Mouse (Mus musculus): ENCODE results near the gene Tmem170b. TPM values are rescaled to one million over a fixed set of nuclear protein-coding genes. Genes with fewer than 3 reads are reported as not detected.
"Not testable (repeated sequence)": the region's sequence is repeated elsewhere in the genome, so short reads cannot be mapped to it uniquely, and the experiment has no call there.

Gene Tmem170b
- polyA plus RNA-seq, 1 experiment: 5.6 TPM

DNA sequence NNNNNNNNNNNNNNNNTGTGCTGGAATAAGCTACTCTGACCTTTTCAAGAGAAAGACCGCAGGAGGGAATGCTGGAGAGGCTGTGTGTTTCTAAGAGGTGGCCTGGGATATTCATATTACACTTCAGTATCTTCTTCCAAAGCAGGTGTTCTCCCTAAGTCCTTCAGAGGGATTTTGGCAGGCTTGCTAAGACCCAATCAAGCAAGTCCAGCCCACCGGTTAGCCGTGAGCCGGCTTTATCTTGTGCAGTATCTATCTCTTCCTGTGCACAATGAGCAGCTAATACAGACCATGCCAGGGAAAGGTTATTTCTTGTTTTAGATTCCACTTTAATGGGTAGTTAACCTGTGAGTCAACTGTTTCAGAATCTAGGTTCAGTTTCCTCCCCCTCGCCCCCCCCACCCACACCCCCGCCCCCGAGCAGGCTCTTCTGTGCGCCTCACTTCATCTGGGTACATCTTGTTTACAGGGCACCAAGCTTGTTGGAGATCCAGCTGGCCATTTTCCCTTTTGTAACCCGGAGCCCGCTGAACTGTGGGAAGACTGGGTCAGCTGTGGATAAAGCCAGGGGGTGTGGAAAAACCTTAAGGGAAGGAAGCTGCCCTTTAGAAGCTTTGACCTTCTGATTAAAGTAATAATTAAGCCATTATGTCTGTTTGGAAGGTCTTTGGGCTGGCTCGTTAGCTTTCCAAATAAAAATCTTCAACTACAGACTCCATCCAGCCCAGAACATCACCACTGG, 54.5 kb downstream of the Tmem170b start:
- Histone ChIP-seq H3K4me1 (ENCODE audit: control insufficient read depth, insufficient read depth, low read length) (peaks cover 6% of the 10 kb centered on the region), H3K4me3 (ENCODE audit: insufficient read depth, low read length) (no peak overlapping the region), H3K27ac (ENCODE audit: insufficient read depth, low read length) (no peak overlapping the region)
- no peak for TF ChIP-seq CTCF (IDR thresholded peaks at IDR 0.05; ENCODE audit: borderline replicate concordance, insufficient read depth, low read length)

DNA sequence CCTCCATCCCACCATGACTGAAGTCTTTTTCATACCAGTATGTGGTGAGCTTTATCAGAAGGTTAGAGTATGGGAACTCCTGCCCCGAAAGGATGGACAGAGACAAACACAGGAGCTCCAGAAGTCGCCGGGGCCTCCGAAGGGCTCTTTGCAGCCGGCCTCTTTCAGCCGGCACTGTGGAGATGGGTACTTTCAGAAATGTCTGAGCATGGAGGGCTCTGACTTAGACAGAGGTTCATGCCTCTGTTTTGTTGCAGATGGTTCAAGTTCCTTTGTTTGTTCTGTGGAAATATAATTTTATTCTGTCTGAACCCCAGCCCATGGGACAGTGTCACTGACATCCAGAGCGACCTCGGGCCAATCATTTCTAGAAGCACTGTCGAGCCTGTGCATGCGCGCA, 55.4 kb downstream of the Tmem170b start:
- H3K27ac ChIP-seq (ENCODE audit: insufficient read depth, low read length): no peak overlapping the region
- TF ChIP-seq POLR2A (IDR thresholded peaks at IDR 0.05; ENCODE audit: low read depth, low read length): no peak
- TF ChIP-seq CTCF (IDR thresholded peaks at IDR 0.05; ENCODE audit: borderline replicate concordance, insufficient read depth, low read length): no peak
- H3K4me1 ChIP-seq (ENCODE audit: control insufficient read depth, insufficient read depth, low read length): peaks cover 6% of the 10 kb centered on the region
- no peak overlapping the region for H3K4me3 ChIP-seq (ENCODE audit: insufficient read depth, low read length)

DNA sequence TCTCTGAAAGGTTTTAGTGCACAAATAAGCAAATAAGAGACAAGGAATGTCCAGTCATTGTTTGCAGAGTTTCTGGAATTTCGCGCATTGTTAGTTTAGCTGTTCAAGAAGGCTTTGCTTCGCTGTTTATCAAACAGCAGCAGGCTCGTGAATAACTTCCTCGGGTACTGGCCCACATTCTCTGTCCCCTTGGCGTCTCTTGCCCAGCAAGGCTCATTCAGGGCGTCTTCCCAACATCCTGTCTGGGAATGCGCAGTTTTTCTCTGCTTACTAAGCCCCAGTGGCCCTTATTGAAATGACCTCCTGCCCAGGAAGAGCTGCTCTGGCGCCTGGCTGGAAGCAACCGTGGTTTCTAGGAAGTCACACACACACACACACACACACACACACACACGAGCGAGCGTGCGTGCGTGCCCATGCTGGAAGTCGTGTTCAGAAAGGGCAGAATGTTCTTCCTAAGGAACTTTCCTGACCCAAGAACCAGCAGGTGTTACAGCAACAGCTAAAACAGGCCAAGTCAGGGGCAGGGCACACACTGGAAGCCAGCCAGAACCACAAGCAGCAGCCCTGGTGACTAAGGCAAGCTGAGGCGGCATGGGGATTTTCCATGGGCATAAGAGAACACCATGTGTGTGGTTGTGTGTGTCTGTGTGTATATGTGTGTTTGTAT, 56.8 kb downstream of the Tmem170b start:
- no peak for TF ChIP-seq CTCF (IDR thresholded peaks at IDR 0.05; ENCODE audit: borderline replicate concordance, insufficient read depth, low read length)
- no peak for TF ChIP-seq POLR2A (IDR thresholded peaks at IDR 0.05; ENCODE audit: low read depth, low read length)
- H3K4me3 ChIP-seq (ENCODE audit: insufficient read depth, low read length): no peak overlapping the region
- peaks cover 6% of the 10 kb centered on the region for H3K4me1 ChIP-seq (ENCODE audit: control insufficient read depth, insufficient read depth, low read length)
- peak overlapping the region; percentile 15; the same call in 1 of the 2 replicates for H3K27ac ChIP-seq (ENCODE audit: insufficient read depth, low read length)

DNA sequence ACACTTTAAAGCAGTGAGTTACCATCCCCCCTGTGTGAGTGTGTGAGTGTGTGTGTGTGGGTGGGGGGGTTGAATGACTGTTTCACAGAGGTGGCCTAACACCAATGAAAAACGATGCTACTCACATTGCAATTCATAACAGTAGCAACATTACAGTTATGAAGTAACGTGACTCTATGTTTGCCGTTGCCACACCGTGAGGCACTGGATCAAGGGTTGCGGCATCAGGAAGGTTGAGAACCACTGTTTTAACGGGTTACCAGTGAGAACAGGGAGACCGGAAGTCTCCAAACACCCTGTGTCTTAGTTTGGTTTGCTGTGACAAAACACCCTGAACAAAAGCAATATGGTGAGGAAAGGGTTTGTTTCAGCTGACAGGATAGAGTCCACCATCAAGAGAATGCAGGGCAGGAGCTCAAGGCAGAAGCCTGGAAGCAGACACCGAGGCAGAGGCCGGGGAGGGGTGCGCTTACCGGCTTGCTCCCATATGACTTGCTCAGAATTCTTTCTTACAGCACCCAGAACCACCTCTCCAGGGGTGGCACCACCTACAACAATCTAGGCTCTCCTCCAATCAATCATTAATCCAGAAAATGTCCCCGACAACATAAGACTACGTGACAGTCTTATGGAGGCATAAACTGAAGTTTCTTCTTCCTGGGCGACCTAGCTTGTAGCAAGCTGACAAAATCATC, 57.9 kb downstream of the Tmem170b start:
- Histone ChIP-seq H3K4me1 (ENCODE audit: control insufficient read depth, insufficient read depth, low read length) (peaks cover 6% of the 10 kb centered on the region), H3K4me3 (ENCODE audit: insufficient read depth, low read length) (no peak overlapping the region), H3K27ac (ENCODE audit: insufficient read depth, low read length) (no peak overlapping the region)
- no peak for TF ChIP-seq POLR2A (IDR thresholded peaks at IDR 0.05; ENCODE audit: low read depth, low read length)

DNA sequence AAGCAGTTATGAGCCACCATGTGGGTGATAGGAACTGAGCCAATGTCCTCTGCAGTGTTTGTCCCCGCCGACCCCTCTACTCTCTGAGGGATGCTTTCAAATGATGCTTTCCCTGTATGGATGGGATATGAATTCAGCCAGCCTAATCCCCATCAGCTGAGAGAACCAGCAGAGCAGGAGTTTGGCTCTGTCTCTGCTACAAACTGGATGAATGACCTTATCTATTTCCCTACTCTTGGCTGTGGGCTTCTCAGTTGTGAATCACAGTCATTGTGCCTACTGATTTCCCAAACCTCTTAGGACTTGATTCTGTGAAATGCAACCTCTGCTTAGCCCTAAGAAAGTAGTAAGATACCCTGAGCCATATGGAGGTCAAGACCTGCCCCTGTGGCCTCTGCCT, 64.2 kb downstream of the Tmem170b start:
- Histone ChIP-seq H3K4me3 (ENCODE audit: insufficient read depth, low read length) (no peak overlapping the region), H3K4me1 (ENCODE audit: control insufficient read depth, insufficient read depth, low read length) (peaks cover 8% of the 10 kb centered on the region), H3K27ac (ENCODE audit: insufficient read depth, low read length) (no peak overlapping the region)
- no peak for TF ChIP-seq CTCF (IDR thresholded peaks at IDR 0.05; ENCODE audit: borderline replicate concordance, insufficient read depth, low read length)
- TF ChIP-seq POLR2A (IDR thresholded peaks at IDR 0.05; ENCODE audit: low read depth, low read length): no peak

DNA sequence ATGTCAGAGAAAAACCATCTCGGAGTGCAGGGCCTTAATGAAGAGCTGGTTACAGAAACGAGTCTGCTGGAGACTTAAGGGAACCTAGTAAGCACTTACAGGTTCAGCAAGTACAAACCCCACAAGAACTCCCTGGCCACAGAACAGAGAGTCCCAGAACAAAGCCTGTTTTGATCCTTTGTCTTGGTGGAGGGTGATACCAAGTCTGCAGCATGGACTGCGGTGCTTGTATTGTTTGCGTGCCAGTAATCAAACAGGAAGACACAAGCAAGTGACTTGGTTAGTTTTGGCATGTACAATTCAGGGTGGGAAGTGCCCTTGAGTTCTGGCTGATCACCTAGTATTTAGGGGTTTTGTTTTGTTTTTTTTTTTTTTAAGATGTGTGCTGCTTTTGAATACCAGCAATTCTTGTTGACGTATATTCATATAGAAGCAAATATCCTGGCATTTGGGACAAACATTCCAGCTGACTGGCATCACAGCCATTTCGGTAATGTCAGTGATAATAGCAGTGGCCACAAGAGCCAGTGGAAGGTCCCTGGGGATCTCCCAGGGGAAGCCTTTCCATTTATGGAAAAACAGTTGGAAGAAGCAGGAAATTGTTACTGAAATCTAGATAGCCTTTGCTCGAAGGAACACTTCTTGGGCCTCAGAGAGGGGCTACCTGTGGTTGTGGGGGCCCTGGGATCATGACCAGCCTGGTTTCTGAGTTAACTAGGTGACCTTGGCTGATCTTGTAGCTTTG, 64.9 kb downstream of the Tmem170b start:
- Histone ChIP-seq H3K4me1 (ENCODE audit: control insufficient read depth, insufficient read depth, low read length) (peaks cover 8% of the 10 kb centered on the region), H3K27ac (ENCODE audit: insufficient read depth, low read length) (peak overlapping the region; percentile 34; the same call in 1 of the 2 replicates), H3K4me3 (ENCODE audit: insufficient read depth, low read length) (no peak overlapping the region)
- no peak for TF ChIP-seq POLR2A (IDR thresholded peaks at IDR 0.05; ENCODE audit: low read depth, low read length)
- no peak for TF ChIP-seq CTCF (IDR thresholded peaks at IDR 0.05; ENCODE audit: borderline replicate concordance, insufficient read depth, low read length)

DNA sequence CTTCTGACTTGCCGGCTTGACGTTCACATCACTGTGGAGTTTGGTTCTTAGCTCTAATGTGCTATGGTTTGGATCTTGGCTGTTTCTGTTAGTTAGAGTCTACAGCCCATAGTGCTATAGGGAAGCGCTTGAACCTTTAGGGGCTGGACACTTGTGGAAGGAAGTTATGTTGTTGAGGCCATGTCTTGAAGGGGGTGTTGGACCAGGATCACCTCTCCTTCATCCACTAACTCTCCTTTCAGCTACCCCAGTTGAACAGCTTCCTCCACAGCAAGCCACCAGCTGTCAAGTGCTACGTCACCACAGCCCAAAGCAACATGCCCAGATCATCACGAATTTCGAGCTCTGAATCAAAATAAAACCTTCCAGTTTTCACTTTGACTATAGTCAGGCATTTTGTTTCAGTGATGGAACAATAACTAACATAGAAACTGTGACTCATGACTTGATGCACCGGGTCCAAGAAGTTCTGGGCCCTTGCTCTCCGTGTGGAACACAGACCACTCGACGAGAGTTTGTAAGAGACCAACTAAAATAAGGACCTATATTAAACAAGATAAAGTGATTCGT, 65.5 kb downstream of the Tmem170b start:
- H3K4me3 ChIP-seq (ENCODE audit: insufficient read depth, low read length): no peak overlapping the region
- TF ChIP-seq CTCF (IDR thresholded peaks at IDR 0.05; ENCODE audit: borderline replicate concordance, insufficient read depth, low read length) (no peak), POLR2A (IDR thresholded peaks at IDR 0.05; ENCODE audit: low read depth, low read length) (no peak)
- peak overlapping the region; percentile 34; the same call in 1 of the 2 replicates for H3K27ac ChIP-seq (ENCODE audit: insufficient read depth, low read length)

DNA sequence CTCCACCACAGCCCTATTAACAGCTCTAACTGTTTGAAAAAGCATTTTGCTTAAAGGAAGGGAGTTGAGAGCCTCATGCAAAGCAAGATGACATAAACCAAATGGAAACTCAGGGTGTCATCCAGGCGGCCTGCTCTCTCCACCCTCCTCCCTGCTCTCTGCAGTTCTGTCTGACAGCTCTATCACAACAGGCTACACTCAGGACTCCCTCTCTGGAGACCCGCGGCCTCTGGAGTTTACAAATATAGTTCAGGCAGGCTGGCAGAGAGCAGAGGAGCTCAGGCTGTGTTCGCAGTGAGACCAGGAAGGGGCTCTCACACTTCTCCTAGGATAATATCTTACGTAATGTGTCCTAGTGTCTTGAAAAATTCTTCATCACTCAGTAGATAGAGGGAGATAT, 67.2 kb downstream of the Tmem170b start:
- H3K4me3 ChIP-seq (ENCODE audit: insufficient read depth, low read length); H3K4me1 ChIP-seq (ENCODE audit: control insufficient read depth, insufficient read depth, low read length); H3K27ac ChIP-seq (ENCODE audit: insufficient read depth, low read length): not testable (repeated sequence)

More for the DNA sequence above, 65.5 kb downstream of the Tmem170b start:
- peaks cover 8% of the 10 kb centered on the region for H3K4me1 ChIP-seq (ENCODE audit: control insufficient read depth, insufficient read depth, low read length)

DNA sequence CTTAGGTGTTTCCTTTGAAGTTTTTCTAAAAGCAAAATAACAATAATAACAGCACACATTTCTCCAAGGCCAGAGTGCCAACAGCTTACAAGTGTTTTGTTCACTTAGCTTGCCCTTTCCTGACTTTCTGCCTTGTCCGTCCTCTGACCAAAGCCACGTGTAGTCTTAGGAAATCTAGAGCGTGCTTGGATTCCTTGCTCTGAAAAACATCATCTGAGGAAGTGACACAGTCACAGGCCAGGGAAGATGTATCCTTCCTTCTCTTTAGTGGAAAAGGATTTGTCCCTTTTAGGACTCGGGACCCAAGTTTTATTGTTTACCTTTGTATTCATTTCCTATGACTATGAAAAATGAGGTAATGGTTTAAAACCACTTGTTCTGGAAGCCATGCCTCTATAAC, 67.8 kb downstream of the Tmem170b start:
- H3K4me3 ChIP-seq (ENCODE audit: insufficient read depth, low read length): no peak overlapping the region

DNA sequence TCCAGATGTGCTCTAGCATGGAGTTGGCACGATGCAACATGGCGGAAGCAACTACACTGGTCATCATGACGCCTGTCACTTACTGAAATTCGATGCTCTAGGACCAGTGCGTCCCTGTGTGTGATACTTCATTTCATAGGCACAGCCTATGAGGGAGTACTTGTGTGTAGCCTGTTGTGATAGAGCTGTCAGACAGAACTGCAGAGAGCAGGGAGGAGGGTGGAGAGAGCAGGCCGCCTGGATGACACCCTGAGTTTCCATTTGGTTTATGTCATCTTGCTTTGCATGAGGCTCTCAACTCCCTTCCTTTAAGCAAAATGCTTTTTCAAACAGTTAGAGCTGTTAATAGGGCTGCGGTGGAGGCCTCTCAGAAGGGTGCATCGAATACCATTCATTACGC, 68.9 kb downstream of the Tmem170b start:
- not testable (repeated sequence) for H3K4me1 ChIP-seq (ENCODE audit: control insufficient read depth, insufficient read depth, low read length); H3K4me3 ChIP-seq (ENCODE audit: insufficient read depth, low read length); H3K27ac ChIP-seq (ENCODE audit: insufficient read depth, low read length)

More for the DNA sequence above, 67.8 kb downstream of the Tmem170b start:
- Histone ChIP-seq H3K27ac (ENCODE audit: insufficient read depth, low read length) (no peak overlapping the region), H3K4me1 (ENCODE audit: control insufficient read depth, insufficient read depth, low read length) (peaks cover 8% of the 10 kb centered on the region)
- TF ChIP-seq POLR2A (IDR thresholded peaks at IDR 0.05; ENCODE audit: low read depth, low read length) (no peak), CTCF (IDR thresholded peaks at IDR 0.05; ENCODE audit: borderline replicate concordance, insufficient read depth, low read length) (no peak)

Measured in embryonic fibroblast, embryonic 13.5 days (primary cell).